In the genomic region with DNA sequence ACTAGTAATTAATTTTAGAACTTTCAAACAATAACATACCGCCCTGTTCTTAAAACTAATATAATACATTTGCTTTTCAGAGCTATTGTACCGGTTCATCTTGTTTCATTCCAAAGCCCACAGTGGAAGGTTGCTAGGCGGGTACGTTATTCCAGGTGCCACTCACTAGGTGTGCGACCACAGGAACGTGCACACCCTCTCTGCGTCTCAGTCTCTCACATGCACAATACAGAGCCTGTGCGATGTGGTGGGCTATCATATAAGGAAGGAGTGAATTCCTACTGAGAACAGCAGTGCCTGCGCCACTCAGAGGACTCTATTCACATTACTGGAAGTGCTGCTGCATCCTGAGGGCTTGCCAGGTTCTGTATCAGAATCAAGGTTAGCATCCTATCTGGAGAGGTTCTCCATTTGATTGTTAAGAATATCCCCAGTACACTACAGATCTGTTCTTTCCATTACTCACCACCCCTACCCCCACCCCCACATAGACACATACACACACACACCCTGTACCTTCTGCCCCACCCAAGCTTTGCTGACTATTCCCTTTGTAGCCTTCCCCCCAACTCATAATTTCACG, we compare ENCODE assay signal across 16 mouse cellular contexts. TPM values are rescaled to one million over a fixed set of nuclear protein-coding genes. Genes with fewer than 3 reads are reported as not detected.
DNase-seq lines count a peak whose midpoint lies in the region; ATAC-seq lines count a peak whose summit lies in the region.
"Had no signal": no experiment of that assay in that cellular context is flagged by ENCODE, and none has a peak within 500 bp of the region (broad histone marks: within the 10 kb centered on the region; RNA-seq: fewer than 3 reads in every experiment).

No protein-coding gene starts in this region.

- ATAC-seq in liver, embryonic 13.5 days (ENCODE audit: low read depth), result no peak
- ATAC-seq in liver, embryonic 11.5 days (replicated peaks; ENCODE audit: low FRiP score), result no peak
- ATAC-seq in embryonic facial prominence, embryonic 13.5 days (ENCODE audit: insufficient number of reproducible peaks, insufficient read depth, low FRiP score, low TSS enrichment, low read depth), result no peak

- peaks cover 36% of the 10 kb centered on the region for H3K36me3 ChIP-seq in liver, embryonic 13.5 days
- H3K36me3 ChIP-seq in liver, embryonic 11.5 days (ENCODE audit: control insufficient read depth, insufficient read depth, low read length), result peaks cover 26% of the 10 kb centered on the region
- H3K36me3 ChIP-seq in embryonic facial prominence, embryonic 13.5 days, result peaks cover 28% of the 10 kb centered on the region
- peaks cover 18% of the 10 kb centered on the region; the same call in 1 of the 2 replicates for H3K36me3 ChIP-seq in macrophage (ENCODE audit: inconsistent target)

- peaks cover 71% of the 10 kb centered on the region for H3K4me1 ChIP-seq in liver, embryonic 13.5 days (replicated peaks)
- H3K4me1 ChIP-seq in liver, embryonic 11.5 days (replicated peaks; ENCODE audit: control insufficient read depth, insufficient read depth, low read length), result peaks cover 26% of the 10 kb centered on the region
- H3K4me1 ChIP-seq in embryonic facial prominence, embryonic 13.5 days, result peaks cover 35% of the 10 kb centered on the region

- H3K4me2 ChIP-seq in liver, embryonic 13.5 days, result no peak overlapping the region
- no peak overlapping the region for H3K4me2 ChIP-seq in liver, embryonic 11.5 days
- no peak overlapping the region for H3K4me2 ChIP-seq in embryonic facial prominence, embryonic 13.5 days

- DNase-seq in heart, adult 18-20 months, result peak; percentile 18 to 33
- DNase-seq in heart, adult 8-10 months (ENCODE audit: low spot score), result no peak
- no peak for DNase-seq in liver, embryonic 13.5 days
- no peak for DNase-seq in liver, embryonic 11.5 days (ENCODE audit: low spot score)
- DNase-seq in adrenal gland, postnatal 36 days, result no peak
- DNase-seq in adrenal gland, adult 8-10 months, result no peak
- DNase-seq: adrenal gland, postnatal 14 days; cerebellum, adult 9-10 months; kidney, postnatal 10 days; thymus, adult 2 months had no signal

- H3K27me3 ChIP-seq in liver, embryonic 13.5 days, result no peaks in the 10 kb centered on the region
- H3K27me3 ChIP-seq in liver, embryonic 11.5 days (replicated peaks; ENCODE audit: control insufficient read depth, insufficient read depth, low read length), result no peaks in the 10 kb centered on the region
- H3K27me3 ChIP-seq in embryonic facial prominence, embryonic 13.5 days, result no peaks in the 10 kb centered on the region
- H3K27me3 ChIP-seq: neural tube, embryonic 12.5 days had no signal

- H3K4me3 ChIP-seq in liver, embryonic 13.5 days (replicated peaks), result no peak overlapping the region
- no peak overlapping the region for H3K4me3 ChIP-seq in liver, embryonic 11.5 days (ENCODE audit: low read depth, low read length)
- no peak overlapping the region for H3K4me3 ChIP-seq in embryonic facial prominence, embryonic 13.5 days
- no peak overlapping the region for H3K4me3 ChIP-seq in macrophage (ENCODE audit: inconsistent target)
- H3K4me3 ChIP-seq: erythroblast, embryonic 14.5 days; megakaryocyte, embryonic 14.5 days; neural tube, embryonic 12.5 days had no signal

- peak overlapping the region; percentile 36; the same call in 1 of the 2 replicates for H3K9ac ChIP-seq in liver, embryonic 13.5 days
- no peak overlapping the region for H3K9ac ChIP-seq in liver, embryonic 11.5 days (ENCODE audit: low read depth, low read length)
- H3K9ac ChIP-seq in embryonic facial prominence, embryonic 13.5 days, result no peak overlapping the region
- H3K9ac ChIP-seq: liver, embryonic 14.5 days; neural tube, embryonic 12.5 days had no signal

- H3K27ac ChIP-seq in liver, embryonic 13.5 days, result peak overlapping the region; percentile 13; the same call in 1 of the 2 replicates
- H3K27ac ChIP-seq in liver, embryonic 11.5 days (ENCODE audit: low read depth, low read length), result no peak overlapping the region
- H3K27ac ChIP-seq in embryonic facial prominence, embryonic 13.5 days, result peak overlapping the region; percentile 80
- H3K27ac ChIP-seq in macrophage, result peak overlapping the region; percentile 75
- H3K27ac ChIP-seq: liver, embryonic 14.5 days; neural tube, embryonic 12.5 days had no signal

- WGBS in liver, embryonic 13.5 days (ENCODE audit: insufficient replicate concordance), result 82% methylated on average over 10 of the region's 10 CpGs
- WGBS in liver, embryonic 11.5 days, result 76% methylated on average over 10 of the region's 10 CpGs
- WGBS in embryonic facial prominence, embryonic 13.5 days, result 60% methylated on average over 10 of the region's 10 CpGs
- whole genome bisulfite sequencing in macrophage (ENCODE audit: missing documents), result 92% methylated on average over 10 of the region's 10 CpGs

- H3K79me2 ChIP-seq in macrophage (ENCODE audit: inconsistent target), result peaks cover 40% of the 10 kb centered on the region

- H3K9me3 ChIP-seq in liver, embryonic 13.5 days (replicated peaks), result no peaks in the 10 kb centered on the region
- H3K9me3 ChIP-seq in liver, embryonic 11.5 days (ENCODE audit: control insufficient read depth, low read length), result peaks cover 3% of the 10 kb centered on the region; the same call in 1 of the 2 replicates
- no peaks in the 10 kb centered on the region for H3K9me3 ChIP-seq in embryonic facial prominence, embryonic 13.5 days
- H3K9me3 ChIP-seq: megakaryocyte, embryonic 14.5 days; neural tube, embryonic 12.5 days had no signal

RNA-seq across cellular contexts. Expression of a gene that starts 4.2 kb away (rescaled TPM):
- total RNA-seq in heart, adult 18-20 months (2021), result 1 to 10 TPM in 1 of 2 experiments, under 1 TPM in 1; 0.79 to 1.3 TPM
- 1 to 10 TPM in 1 of 4 experiments, under 1 TPM in 3; 0.52 to 1.4 (median 0.52) TPM for total RNA-seq in heart, adult 8-10 months (2022)
- polyA plus RNA-seq in liver, embryonic 13.5 days (2015; fragmentation: Nextera tagmentation; extraction: Ambion mirVana), result 59.3 and 74.5 TPM in 2 replicates
- polyA plus RNA-seq in liver, embryonic 11.5 days (2014; fragmentation: Nextera tagmentation; extraction: Ambion mirVana), result 89.9 and 105 TPM in 2 replicates
- polyA plus RNA-seq in embryonic facial prominence, embryonic 13.5 days (2015; fragmentation: Nextera tagmentation; extraction: Ambion mirVana), result 80.3 and 81.6 TPM in 2 replicates
- 10 to 100 TPM in 10 of 26 experiments, 1 to 10 TPM in 13, under 1 TPM in 3; 0.61 to 25.6 (median 6.6) TPM for total RNA-seq in macrophage (2018; cell fraction: chromatin; rRNA removed)
- 10 to 100 TPM in 15 of 26 experiments, 1 to 10 TPM in 11; 4.6 to 23.5 (median 10.4) TPM for total RNA-seq in macrophage (2018; cell fraction: cytosol; rRNA removed)
- 10 to 100 TPM in 7 of 26 experiments, 1 to 10 TPM in 19; 2.0 to 29.2 (median 5.3) TPM for total RNA-seq in macrophage (2018; cell fraction: nucleus; rRNA removed)
- polyA plus RNA-seq in macrophage (2018), result 7.7 to 21.8 TPM (median 19.2 TPM) in 3 replicates
- total RNA-seq in adrenal gland, postnatal 36 days (2021), result 1 to 10 TPM; 3.9 to 4.3 TPM
- total RNA-seq in adrenal gland, adult 8-10 months (2022), result 1 to 10 TPM; 1.6 to 2.4 (median 1.7) TPM

RNA-seq across cellular contexts. Expression of a gene that starts 5.3 kb away (rescaled TPM):
- 10 to 100 TPM; 17.3 to 18.3 TPM for total RNA-seq in heart, adult 18-20 months (2021)
- 10 to 100 TPM in 3 of 4 experiments, 1 to 10 TPM in 1; 8.9 to 13.5 (median 13.3) TPM for total RNA-seq in heart, adult 8-10 months (2022)
- polyA plus RNA-seq in liver, embryonic 13.5 days (2015; fragmentation: Nextera tagmentation; extraction: Ambion mirVana), result 31.4 and 31.7 TPM in 2 replicates
- polyA plus RNA-seq in liver, embryonic 11.5 days (2014; fragmentation: Nextera tagmentation; extraction: Ambion mirVana), result 32.1 and 33.4 TPM in 2 replicates
- polyA plus RNA-seq in embryonic facial prominence, embryonic 13.5 days (2015; fragmentation: Nextera tagmentation; extraction: Ambion mirVana), result 27.1 and 32.0 TPM in 2 replicates
- 10 to 100 TPM in 7 of 26 experiments, 1 to 10 TPM in 19; 1.6 to 17.5 (median 3.9) TPM for total RNA-seq in macrophage (2018; cell fraction: chromatin; rRNA removed)
- total RNA-seq in macrophage (2018; cell fraction: cytosol; rRNA removed), result 10 to 100 TPM; 11.7 to 46.5 (median 30.8) TPM
- total RNA-seq in macrophage (2018; cell fraction: nucleus; rRNA removed), result 10 to 100 TPM in 24 of 26 experiments, 1 to 10 TPM in 2; 6.6 to 47.2 (median 19.3) TPM
- polyA plus RNA-seq in macrophage (2018), result 18.4 to 28.0 TPM (median 22.5 TPM) in 3 replicates
- total RNA-seq in adrenal gland, postnatal 36 days (2021), result 1 to 10 TPM; 6.1 to 6.7 TPM
- total RNA-seq in adrenal gland, adult 8-10 months (2022), result 1 to 10 TPM; 4.8 to 6.5 (median 5.4) TPM

Comparison
In these comparisons a context has a peak if more than half of its experiments do, and no peak if none do; other contexts are left out.
1. DNase-seq: peak in heart, adult 18-20 months (2 of 2); none in heart, adult 8-10 months (single experiment), liver, embryonic 13.5 days (single experiment), liver, embryonic 11.5 days (single experiment), adrenal gland, postnatal 36 days (0 of 2) and adrenal gland, adult 8-10 months (single experiment).